Mouse (Mus musculus): ENCODE measurements around the gene Hoxa10. TPM values are rescaled to one million over a fixed set of nuclear protein-coding genes. Genes with fewer than 3 reads are reported as not detected.

Hoxa10 gene
- polyA plus RNA-seq, 1 experiment: not detected

GRCm38 (mm10) chr6:52211170-52211935 lies 29.3 kb downstream of the Hoxa10 start:
- no peak for TF ChIP-seq GATA1 (IDR thresholded peaks at IDR 0.05; ENCODE audit: low read length)

DNA sequence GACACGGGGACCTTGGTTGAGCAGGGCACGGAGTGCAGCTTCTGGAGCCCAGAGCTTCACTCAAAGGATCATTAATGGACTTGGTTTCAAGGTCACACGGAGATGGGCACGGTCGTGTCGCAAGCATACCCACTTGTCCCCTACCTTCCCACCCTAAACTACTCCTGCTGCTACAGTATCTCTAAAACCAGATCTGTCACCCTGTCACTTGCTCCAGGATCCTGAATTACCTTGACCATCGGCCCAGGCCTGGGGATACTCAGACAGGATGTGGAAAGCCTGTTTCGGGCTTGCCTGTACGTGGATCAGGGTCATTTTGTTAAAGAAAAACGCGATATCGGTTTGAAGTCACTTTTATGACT lies 31.0 kb downstream of the Hoxa10 start:
- TF ChIP-seq GATA1 (IDR thresholded peaks at IDR 0.05; ENCODE audit: low read length): no peak

DNA sequence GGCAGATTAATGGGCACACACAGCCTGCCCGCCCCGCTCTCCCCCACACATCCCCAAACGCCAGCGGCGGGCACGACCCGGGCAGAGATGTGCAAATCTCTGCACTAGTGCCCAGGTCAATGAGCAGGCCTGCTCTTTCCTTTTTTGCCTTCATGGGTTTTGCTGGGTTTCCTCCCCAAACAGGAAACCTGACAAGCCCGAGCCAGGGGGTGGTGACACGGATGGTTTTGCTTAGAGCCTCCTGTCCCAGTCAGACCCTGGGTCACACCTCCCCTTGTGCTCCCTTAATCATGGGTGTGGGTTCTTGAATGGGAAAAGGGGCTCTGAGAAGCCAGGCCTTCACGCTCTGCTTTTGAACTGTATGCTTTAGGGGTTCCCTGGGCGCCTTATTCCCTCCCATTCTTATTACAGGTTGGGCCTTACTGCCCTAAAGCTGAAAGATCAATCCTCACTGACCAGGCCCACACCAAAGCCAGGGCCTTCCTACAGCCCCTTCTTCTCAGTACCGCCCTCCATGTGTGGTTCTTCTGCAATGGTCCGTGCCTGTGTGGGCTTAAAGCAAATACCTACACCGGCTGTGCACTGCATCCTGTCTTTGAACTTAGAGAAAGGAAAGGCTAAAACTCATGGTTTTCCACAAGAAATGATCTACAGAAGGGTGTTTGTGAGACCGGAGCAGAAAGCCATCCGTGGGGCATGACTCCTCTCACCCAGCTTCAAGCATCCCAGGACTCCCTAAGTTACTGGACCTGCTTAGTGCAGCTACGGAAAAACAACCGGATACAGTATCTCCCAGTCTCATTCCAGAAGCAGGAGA lies 31.6 kb downstream of the Hoxa10 start:
- TF ChIP-seq GATA1 (IDR thresholded peaks at IDR 0.05; ENCODE audit: low read length): no peak

GRCm38 (mm10) chr6:52208072-52208867 lies 32.4 kb downstream of the Hoxa10 start, which contains the start of gene Hoxa6:
Gene Hoxa6, minus strand, starts transcription at chr6:52208722.
- TF ChIP-seq GATA1 (IDR thresholded peaks at IDR 0.05; ENCODE audit: low read length): no peak

GRCm38 (mm10) chr6:52207684-52207976 lies 33.0 kb downstream of the Hoxa10 start:
- TF ChIP-seq GATA1 (IDR thresholded peaks at IDR 0.05; ENCODE audit: low read length): no peak

- no peak for TF ChIP-seq GATA1 (IDR thresholded peaks at IDR 0.05; ENCODE audit: low read length)
Observed at GRCm38 (mm10) chr6:52206882-52207683, 33.6 kb downstream of the Hoxa10 start.

GRCm38 (mm10) chr6:52205638-52206621 lies 34.7 kb downstream of the Hoxa10 start:
- no peak for TF ChIP-seq GATA1 (IDR thresholded peaks at IDR 0.05; ENCODE audit: low read length)

DNA sequence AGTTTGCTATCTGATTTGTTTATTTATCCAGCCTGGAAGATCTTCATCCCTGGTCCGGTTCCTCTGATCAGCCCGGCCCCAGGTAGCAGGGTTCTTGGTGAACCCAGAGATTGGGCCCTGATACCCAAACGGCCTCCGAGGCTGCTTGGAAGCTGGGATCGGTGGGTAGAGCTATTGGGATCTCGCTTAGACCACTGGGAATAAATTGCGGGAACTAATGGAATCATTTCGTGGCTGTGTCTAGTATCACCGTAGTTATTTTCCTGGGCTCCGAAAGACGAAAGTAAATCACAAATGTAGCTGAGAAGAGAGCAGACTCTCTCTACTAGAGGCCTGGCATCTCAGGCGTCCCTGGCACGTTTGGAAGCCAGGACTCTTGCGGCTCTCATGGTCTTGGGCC lies 35.4 kb downstream of the Hoxa10 start:
- TF ChIP-seq GATA1 (IDR thresholded peaks at IDR 0.05; ENCODE audit: low read length): no peak

DNA sequence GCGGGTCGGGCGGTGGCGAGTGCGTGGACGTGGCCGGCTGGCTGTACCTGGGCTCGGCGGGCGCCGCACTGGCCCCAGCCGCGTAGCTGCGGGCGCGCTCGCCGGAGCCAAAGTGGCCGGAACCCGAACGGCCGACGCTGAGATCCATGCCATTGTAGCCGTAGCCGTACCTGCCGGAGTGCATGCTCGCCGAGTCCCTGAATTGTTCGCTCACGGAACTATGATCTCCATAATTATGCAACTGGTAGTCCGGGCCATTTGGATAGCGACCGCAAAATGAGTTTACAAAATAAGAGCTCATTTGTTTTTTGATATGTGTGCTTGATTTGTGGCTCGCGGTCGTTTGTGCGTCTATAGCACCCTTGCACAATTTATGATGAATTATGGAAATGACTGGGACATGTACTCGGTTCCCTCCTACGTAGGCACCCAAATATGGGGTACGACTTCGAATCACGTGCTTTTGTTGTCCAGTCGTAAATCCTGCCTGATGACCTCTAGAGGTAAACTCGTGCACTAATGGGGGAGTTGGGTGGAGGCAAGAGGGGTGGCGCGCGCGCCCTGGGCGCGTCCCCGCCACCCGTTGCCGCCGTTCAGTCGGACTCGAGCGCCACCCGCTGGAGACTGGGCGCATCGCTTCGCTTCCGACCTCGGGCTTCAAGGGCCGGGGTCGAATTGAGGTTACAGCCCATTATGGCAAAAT lies 36.5 kb downstream of the Hoxa10 start, which contains the start of gene Hoxa5:
Gene Hoxa5, minus strand, starts transcription at position 538 of the 703 bp plus-strand sequence.
- no peak for TF ChIP-seq GATA1 (IDR thresholded peaks at IDR 0.05; ENCODE audit: low read length)

DNA sequence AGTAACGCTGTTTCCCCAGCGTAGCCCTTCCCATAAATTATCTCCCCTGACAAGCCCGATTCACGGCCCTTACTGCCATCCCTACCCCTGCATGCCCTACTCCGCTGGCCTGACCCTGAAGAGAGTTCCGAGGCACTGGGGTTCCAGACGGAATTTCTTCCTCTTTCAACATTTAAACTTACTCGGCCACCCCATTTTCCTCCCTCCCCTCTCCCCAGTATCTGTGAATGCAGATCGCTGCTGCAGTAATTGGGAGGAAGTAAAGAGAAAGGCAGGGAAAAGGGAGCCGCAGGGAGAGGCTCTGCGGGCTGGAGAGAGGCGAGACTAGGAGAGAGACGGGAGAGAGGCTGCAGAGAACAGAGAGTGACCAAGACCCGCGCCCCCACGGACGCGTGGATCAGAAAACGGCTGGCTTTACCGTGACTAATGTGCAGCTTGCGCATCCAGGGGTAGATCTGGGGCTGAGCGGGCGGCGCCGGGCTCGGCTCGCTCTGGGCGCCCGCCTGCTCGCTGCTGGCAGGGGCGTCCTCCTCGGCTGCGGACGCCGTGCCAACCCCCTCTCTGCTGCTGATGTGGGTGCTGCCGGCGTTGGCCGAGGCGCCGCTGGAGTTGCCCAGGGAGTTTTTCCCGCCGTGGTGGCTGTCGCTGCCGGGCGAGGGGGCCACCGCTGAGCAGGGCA lies 37.1 kb downstream of the Hoxa10 start:
- no peak for TF ChIP-seq GATA1 (IDR thresholded peaks at IDR 0.05; ENCODE audit: low read length)

GRCm38 (mm10) chr6:52203121-52203370 lies 37.6 kb downstream of the Hoxa10 start:
- TF ChIP-seq GATA1 (IDR thresholded peaks at IDR 0.05; ENCODE audit: low read length): no peak

- TF ChIP-seq GATA1 (IDR thresholded peaks at IDR 0.05; ENCODE audit: low read length): no peak
Observed at GRCm38 (mm10) chr6:52202362-52203120, 38.1 kb downstream of the Hoxa10 start.
